Mouse (Mus musculus) T-cell, adult 2 months (primary cell): ENCODE results near the gene Zbtb7b.

Source experiments
- DNase-seq: peaks from one replicate; pipeline ENCODE4 v3.0.0; 2022; ENCODE audit warnings: low spot score

Zbtb7b gene

DNA sequence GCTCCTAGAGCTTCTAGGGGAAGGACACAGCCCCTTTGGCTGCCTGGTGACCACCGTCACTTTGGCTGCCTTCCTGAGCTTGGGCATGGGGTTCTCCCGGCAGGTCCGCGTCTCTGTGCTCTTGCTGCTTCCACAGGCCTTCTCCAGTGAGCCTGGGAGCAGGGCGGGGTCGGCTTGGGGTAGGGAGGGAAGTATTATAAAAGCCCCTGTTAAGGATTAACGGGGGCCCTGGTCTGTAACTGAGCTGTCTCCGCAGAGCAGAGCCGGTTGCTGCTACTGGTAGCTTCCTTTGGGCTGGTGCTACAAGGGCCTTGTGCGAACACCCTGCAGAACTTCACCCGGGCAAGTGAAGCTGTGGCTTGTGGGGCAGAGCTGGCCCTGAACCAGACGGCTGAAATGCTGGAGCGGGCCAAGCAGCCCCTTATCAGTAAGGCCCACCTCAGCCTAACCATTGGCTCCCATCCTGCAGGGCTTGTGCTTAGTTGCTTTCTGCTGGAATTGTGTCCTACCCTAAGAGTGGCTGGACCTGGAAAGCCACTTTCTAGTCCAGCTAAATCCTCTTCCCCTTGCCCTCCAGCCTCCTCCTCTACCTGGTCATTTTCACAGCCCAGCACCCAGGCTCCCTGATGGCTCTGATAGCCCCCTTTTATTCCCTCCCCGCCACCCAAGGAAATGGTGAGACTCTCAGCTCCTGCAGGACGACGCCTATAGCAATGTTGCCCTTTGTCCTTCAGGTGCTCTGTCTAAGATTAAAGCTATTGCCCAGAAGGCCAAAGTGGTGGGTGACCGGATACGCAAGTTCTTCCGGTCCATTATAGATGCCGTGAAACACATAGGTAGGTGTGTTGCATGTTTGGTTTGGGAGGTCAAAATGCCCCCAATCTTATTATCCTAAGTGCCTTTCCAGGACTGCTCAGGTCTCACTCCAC is 28.8 kb downstream of the Zbtb7b start:
- DNase-seq = no peak

DNA sequence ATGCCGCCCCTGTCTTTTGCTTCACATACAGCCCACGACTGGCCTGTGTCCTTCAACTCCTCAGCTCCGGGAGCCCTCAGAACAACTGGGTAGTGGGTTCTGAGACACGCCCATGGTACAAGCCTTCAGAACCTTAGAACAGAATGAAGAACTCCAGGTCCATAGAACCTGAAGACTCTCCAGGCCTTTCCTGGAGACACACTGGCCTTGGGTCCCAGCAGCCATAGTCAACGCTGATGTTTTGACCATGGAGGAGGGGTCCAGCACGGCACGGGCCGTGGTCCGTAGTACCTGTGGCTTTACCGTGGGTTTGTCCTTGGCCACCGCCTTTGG is 29.5 kb downstream of the Zbtb7b start, which contains the start of gene Dcst1:
TSS of gene Dcst1 (minus strand) at position 101 of the 333 bp plus-strand sequence.
- DNase-seq = no peak

DNA sequence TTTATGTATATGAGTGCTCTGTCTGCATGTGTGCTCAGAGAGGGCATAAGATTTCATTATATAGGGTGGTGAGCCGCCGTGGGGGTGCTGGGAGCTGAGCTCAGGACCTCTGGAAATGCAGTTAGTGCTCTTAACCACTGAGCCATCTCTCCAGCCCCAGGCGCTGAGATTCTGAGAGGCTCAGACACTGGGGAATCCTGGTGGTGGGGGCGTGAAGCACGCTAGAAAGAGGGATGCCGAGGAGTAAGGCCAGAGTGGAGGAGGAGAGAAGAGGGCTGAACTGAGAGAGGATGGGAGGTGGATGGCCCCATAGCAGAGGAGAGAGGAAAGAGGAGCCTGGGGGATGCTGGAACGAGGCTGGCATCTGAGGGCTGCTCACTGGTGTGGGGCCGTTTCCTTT is 29.9 kb downstream of the Zbtb7b start:
- no peak for DNase-seq

DNA sequence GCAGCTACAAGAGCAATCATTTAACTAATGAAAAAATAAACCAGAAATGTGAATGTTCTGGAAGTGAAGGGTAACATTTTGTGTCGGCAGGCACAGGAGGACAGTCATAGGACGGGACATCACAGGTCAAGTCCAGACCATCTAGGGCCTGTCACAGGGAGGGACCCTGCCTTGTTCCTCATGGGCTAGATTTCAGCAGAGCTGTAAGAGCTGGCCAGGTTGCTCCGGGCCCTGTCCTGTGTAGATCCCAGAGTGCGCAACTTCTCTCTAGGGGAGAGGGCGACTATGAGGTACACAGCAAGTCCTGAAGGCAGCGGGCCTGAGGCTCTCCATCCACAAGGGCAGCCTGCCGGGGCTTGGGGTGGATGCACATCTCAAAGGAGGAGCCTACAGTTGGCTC is 32.9 kb downstream of the Zbtb7b start, which contains the start of gene Dcst2:
TSS of gene Dcst2 (plus strand) at position 301 of the 400 bp plus-strand sequence.
- DNase-seq = no peak

DNA sequence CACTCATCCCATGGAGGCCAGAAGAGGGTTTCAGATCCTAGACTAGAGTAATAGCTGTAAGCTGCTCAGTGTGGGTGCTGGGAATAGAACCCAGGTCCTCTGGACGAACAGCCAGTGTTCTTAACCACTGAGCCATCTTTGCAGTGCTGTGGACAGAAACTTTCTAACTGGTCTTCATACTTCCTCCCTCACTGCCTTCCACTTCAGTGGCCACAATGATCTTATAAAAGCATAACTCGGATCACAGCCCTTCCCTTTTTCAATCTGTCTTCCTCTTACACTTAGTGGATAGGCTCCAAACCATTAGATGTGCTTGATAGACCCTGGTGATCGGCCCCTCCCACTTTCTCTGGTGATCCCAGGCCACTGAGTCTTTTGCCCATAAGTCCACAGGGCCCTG is 34.3 kb downstream of the Zbtb7b start:
- DNase-seq = no peak

DNA sequence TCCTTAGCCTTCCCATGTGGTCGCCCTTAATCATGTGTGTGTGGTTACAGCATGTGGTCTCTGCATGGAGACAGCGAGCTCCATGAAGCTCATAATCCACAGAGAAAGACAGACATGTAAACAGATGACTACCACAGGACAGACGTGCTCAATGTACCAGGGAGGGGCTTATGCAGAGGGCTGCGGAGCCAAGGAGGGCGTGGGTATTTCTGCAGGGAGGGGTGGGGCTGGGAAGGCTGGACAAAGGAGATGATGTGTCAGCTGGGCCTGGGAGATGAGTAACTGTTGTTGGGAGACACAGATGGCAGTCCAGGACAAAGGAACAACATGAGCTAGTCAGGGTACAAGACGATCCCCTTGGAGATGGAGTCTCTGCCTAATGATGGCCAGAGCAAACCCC is 34.9 kb downstream of the Zbtb7b start:
- DNase-seq = no peak

DNA sequence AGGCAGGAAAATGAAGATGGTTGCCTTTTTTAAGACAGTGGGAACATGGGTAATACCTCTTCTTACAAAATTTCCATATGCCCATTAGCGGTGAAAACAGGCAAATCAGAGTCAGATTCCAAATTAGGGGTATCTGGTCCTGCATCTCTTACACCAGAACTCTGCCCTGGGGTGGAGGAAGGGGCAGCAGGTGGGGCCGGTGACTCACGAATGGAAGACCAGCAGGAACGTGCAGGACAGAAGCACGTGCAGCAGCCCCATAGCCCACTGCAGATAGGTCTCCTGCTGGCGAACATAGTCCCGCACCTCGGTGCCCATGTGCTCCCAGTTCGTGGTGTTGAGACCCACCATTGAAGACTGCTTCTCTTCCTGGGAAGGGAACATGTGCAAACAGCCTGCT is 38.5 kb downstream of the Zbtb7b start:
- DNase-seq = no peak

DNA sequence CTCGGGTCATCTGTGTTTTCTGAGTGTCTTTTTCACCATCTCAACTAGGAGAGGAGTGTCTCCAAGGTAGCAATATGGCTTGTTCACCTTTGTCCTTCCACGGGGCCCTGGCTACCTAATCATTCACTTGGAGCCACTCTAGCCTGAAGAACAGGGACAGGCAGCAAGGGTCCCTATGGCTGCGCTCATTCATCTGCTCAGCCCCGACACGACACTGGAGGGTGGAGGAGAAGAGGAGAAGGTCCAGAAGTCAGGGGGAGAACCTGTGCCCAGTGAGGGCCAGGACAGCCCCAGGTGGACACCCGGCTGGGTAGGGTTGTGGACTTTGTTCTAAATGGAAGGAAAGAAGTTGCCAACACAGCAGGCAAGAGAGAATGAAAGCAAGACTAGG is 39.1 kb downstream of the Zbtb7b start:
- DNase-seq = no peak

DNA sequence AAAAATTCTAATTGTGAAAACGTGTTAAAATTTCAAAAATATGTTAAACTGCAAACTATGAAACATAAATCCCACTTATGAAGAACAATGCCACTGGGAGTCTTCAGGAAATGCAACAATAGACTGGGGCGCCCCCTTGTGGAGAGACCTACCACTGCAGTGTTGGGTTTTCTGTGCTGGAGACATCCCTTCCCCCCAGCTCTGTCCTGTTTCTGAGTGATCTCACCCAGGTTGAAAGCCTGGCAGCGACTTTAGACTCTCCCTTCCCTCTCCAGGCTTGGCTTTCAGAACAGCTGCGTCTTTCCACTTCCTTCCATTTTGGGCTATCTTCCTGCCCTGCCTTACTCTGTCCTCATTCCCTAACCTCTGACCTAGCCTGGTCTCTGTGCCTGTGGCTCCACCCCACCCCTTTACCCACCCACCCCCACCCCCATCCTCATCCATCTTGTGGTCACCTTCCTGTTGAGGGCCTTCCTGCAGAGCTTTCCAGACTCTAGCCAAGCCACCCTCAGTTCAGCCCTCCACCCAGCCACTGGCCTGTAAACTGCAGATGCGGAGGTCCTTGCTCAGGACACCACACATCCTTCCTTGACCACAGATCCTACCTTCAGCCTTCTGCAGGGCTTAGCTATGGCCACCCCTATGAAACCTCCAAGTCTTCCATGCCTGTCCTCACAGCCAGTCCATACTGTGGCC is 39.6 kb downstream of the Zbtb7b start:
- peak; percentile 82 for DNase-seq

DNA sequence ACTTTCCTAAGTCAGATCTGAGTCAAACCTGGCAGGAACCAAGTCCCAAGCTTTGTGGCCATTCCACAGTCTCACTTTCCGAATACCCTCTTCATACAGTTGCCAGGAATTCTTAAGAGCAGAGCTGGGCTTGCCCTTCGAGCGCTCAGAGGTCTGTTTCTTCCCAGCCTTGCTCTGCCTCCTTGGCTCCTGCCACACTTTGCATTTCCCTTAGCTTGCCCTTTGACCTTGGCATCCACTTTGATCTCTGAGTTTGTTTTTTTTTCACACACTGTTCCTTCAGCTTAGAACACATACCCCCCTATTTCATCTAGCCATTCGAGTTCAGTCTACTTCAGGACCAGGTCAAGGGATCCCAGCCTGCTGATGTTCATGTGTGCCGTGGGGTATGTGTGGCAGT is 43.3 kb downstream of the Zbtb7b start:
- no peak for DNase-seq

DNA sequence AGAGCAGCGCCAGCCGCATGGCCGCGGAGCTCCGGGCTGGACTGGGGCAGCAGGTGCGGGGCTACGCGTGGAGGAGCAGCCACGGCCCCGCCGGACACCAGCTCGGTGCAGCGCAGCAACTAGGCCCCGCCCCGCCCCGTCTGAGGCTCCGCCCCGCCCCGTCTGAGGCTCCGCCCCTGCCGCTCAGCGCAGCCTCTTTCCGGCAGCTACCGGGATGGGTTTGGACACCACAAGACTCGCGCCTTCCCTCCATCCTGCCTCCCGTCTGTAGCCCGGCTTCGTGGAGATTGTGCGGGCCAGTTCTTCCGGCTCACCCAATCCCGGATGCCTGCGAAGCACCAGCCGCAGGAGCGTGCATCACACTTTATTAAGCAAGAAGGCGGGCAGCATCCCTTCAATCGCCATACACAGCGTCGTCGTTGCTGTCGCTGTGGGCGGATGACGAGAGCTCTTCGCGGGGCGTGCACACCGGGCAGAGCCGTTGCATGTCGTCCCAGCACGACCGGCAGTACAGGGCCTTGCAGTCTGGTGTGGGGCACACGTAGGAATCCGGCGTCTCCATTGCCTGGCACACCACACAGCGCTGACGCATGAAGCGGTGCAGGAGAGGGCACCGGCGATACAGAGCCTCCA is 44.6 kb downstream of the Zbtb7b start, which contains the start of gene Adam15:
TSS of gene Adam15 (minus strand) at position 128 of the 633 bp plus-strand sequence.
- DNase-seq = peak; percentile 85

DNA sequence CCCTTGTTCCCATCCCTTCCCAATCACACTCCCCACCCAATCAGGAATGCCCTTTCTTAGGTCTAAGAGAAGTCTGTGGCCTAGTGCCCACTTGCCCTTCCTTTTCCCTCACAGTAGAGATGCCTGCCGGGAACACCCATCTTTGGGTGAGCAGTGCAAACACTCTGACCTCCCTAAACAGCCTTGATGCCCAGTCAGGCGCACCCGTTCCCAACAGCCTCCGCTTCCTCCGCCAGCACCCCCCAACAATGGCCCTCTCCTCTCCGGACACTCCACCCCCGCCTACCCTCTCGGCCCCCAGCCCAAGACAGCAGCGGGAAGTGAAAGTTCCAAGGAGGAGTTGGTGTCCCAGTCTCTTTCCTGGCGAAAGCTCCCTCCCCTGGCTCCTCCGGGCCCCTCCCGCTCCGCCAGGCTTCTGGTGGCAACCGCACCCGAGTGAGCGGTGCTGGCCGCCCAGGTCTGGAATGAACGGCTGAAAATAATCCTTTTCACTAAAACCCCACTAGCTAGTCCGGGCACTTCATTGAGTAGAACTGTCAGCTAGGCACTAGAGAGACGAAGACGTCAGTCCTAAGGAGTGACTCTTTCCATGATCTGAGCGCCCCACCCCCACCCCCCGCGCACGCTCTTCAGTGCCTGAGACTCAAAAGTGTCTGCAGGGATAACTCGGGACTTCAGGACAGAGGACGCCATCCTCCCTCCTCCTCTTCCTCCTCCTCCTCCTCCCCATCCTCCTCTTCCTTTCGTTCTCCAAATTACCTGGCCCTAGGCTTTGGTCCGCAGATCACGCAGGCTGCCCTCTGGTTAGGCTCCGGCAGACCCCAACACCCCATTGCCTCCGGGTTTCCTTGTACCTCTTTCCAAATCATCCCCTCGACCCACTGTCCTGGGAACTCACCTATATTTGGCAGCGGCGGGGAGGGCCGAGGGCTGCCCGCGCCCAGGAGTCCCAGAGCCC is 45.4 kb downstream of the Zbtb7b start:
- no peak for DNase-seq

DNA sequence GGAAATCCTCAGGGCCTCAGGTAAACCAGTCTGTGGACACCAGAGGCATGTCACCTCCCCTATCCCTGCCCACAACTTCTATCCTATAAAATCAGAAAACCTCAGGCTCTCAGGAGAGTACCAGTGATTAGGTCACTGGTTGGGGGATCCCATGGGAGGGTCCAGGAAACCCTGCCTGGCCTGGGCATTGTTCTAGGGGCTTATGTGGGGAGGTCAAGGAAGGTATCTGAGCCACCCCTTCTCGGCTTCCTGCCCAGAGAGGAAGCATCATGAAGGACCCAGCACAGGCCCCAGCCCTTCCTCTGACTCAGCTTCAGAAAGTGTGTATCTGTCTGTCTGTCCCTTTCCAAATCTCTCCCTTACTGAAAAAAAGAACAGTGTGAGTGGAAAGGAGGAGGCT is 46.7 kb downstream of the Zbtb7b start:
- no peak for DNase-seq

DNA sequence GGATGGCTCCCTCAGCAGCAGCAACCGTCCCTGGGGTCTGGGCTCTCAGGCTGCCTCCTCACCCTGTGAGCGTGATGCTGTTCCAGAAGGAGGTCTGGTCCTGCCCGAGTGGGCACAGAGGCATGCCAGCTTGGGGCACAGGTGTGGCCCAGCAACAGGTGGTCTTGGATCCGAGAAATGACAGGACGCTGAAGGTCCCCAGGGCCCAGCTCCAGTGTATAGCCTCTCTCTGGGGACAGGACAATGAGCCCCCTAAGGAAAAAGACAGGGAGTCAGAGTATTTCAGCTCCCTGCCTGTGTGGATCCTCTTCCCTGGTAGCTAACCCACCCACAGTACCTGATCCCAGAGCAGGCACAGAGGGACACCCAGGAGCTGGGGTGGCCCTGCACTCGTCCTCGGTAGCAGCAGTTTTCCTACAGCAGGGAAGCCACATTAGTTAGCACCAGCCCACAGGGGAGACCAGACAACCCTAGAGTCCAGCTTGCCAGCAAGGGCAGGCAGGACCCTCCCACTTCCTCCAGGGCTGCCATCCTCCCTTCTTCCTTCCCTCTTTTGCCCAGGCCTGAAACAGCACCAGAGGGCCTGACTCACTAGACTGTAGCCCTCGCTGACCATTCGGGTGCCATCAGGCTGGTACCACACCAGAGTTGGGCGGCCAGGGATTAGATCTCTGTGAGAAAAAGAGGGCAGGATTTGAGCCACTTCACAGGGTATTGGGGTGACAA is 47.6 kb downstream of the Zbtb7b start:
- no peak for DNase-seq

DNA sequence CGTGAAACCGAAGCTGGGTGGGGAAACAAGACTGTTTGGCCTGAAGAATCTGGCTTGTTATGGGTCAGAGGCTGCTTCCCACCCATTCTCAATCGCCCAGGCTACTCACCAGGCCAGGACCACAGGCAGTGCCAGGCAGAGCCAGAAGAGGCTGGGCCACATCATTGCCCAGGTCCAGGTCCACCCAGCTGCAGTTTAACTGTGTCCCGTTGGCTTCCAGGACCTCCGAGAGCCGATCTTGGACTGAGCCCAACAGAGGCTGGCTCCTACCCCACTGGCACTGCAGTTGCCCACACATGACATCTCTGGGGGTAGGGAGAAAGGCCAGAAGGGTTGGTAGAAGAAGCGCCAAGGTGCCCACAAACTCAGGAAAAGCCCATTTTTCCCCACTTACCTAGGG is 51.3 kb downstream of the Zbtb7b start:
- DNase-seq = no peak

DNA sequence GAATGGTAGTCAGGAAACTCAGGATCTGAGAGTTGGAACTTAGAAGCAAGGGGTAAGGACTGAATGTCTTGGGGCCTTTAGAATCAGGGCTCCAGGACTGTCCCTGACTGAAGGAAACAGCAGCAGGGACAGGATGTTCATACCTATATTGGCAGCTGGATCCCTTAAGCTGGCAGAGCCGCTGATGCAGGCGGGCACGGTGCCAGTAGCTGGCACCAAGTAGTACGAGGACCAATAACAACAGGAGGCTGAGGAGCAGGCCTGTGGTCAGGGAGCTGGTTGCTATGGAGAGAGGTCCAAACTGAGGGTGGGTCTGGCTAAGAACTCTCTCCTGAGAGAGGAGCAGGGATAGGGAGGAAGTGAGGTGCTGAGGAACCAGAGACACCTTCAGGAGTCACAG is 52.8 kb downstream of the Zbtb7b start:
- DNase-seq = no peak

DNA sequence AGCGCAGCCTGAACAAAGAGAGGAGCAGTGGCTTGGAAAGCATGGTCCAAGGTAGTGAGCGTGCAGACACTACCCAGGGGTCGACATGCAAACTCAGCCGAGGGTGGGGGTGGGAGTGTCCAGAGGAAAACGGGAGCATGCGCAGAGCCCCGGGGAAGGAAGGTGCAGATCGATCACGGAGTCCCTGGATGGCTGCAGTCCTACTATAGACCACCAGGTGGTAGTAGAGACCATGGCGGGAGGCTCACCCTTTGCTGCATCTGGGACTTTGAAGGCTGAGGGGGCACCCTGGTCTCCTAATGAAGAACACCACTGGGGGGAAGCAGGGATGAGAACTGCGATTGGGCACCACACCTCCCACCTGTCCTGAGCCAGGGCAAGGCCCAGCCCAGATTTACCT is 54.1 kb downstream of the Zbtb7b start:
- peak; percentile 70 for DNase-seq

DNA sequence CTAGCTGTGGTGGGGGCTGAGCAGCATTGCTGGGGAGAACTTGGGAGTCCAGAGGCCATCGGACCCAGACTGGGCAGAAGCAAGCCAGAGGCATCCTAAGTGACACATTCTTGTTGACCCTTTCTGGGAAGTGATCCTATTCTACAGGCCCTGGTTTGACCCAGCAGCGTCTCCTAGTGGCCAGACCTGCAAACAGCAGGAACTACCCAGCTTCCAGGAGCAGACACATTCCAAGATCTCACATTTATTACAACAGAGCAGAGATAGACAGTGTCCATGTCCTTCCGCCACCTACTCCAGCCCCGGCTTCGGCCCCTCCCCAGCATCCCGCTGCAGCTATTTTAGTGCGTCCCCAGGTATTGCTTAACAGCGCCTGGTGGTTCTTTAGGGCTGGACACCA is 55.2 kb downstream of the Zbtb7b start:
- DNase-seq = peak; percentile 44

DNA sequence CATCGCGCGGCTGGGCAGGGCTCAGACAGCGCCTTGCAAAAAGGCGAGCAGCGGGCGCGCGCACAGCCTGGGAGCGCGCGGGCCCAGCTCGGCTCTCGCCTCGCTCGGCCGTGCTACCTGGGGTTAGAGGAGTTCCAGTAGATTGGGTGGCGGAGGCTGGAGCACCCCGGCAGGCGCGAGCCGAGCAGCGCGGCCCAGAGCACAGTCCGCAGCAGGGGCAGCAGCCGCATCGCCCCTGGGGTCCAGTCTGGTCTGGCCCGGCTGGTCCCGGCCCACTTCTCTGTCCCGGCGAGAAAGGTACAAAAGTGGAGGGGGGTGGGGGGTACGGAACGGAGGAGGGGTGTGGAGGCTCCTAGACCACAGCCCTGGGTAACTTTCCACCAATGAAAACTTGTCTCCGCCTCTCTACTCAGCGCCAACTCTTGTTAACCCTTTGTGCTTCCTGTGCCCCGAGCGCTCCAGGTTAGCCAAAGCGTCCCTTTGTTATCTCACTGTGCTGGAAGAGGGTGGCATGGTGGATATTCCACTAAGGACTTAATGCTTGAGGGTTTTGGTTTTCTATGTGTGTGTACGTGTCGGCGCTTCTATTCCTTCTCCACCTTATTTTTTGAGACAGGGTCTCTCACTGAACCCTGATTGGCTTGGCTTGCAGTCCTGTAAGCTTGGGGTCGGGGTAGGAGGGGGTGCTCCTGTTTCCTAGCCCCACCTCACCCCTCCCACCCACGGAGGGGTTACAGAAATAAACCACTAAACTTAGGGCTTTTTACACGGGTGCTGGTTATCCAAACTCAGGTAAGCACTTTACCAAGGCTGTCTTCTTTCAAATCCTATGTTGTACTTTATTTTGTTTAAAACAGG is 56.6 kb downstream of the Zbtb7b start, which contains the start of gene Efna4:
TSS of gene Efna4 (minus strand) at position 308 of the 858 bp plus-strand sequence.
- peak; percentile 45 for DNase-seq
